In genomic region chr11:77308533-77308932, GRCm38 (mm10) we compare ENCODE assay signal across 9 mouse cellular contexts.
DNase-seq lines count a peak whose midpoint lies in the region; ATAC-seq and TF ChIP-seq lines count a peak whose summit lies in the region.
"Had no signal": no experiment of that assay in that cellular context is flagged by ENCODE, and none has a peak within 500 bp of the region (broad histone marks: within the 10 kb centered on the region; RNA-seq: fewer than 3 reads in every experiment).

No protein-coding gene starts in this region.

- no peak overlapping the region for H3K4me3 ChIP-seq in hindbrain, postnatal 0 days (ENCODE audit: low read length)
- no peak overlapping the region for H3K4me3 ChIP-seq in hindbrain, embryonic 10.5 days
- no peak overlapping the region for H3K4me3 ChIP-seq in G1E (ENCODE audit: low read depth, low read length)
- no peak overlapping the region for H3K4me3 ChIP-seq in forebrain, embryonic 10.5 days
- H3K4me3 ChIP-seq: limb, embryonic 12.5 days had no signal

- DNase-seq in hindbrain, postnatal 0 days (ENCODE audit: low spot score) = peak; percentile 81
- DNase-seq in hindbrain, embryonic 10.5 days (ENCODE audit: low spot score) = no peak
- DNase-seq in 416B (ENCODE audit: low read depth) = peak; percentile 81
- peak; percentile 10 for DNase-seq in G1E (ENCODE audit: low spot score)
- DNase-seq in embryo, embryonic 10.5 days (ENCODE audit: low spot score) = peak; percentile 77
- peak; percentile 15 to 30 for DNase-seq in layer of hippocampus, postnatal 10 days (ENCODE audit: low spot score in 2 of 2)
- DNase-seq in retina, postnatal 1 day = peak; percentile 66
- no peak for DNase-seq in forebrain, embryonic 10.5 days (ENCODE audit: extremely low spot score, low spot score)

- no peak overlapping the region for H3K27ac ChIP-seq in hindbrain, postnatal 0 days
- no peak overlapping the region for H3K27ac ChIP-seq in hindbrain, embryonic 10.5 days
- no peak overlapping the region for H3K27ac ChIP-seq in forebrain, embryonic 10.5 days
- H3K27ac ChIP-seq: limb, embryonic 12.5 days had no signal

- 8% methylated on average over 1 of the region's 1 CpGs for WGBS in hindbrain, postnatal 0 days
- 3% methylated on average over 1 of the region's 1 CpGs for WGBS in hindbrain, embryonic 10.5 days
- WGBS in forebrain, embryonic 10.5 days = 16% methylated on average over 1 of the region's 1 CpGs

- TF ChIP-seq CTCF in hindbrain, postnatal 0 days (IDR thresholded peaks at IDR 0.05; ENCODE audit: low read depth) = peak; percentile 82
- no peak for TF ChIP-seq CTCF in G1E (IDR thresholded peaks at IDR 0.05; ENCODE audit: low read depth, low read length)

- no peaks in the 10 kb centered on the region for H3K36me3 ChIP-seq in hindbrain, postnatal 0 days (ENCODE audit: insufficient read depth, low read length)
- 0 out of 2 replicates have a peak, but pooled peaks cover 3% of the 10 kb centered on the region for H3K36me3 ChIP-seq in hindbrain, embryonic 10.5 days
- H3K36me3 ChIP-seq in G1E (replicated peaks) = peaks cover 7% of the 10 kb centered on the region
- H3K36me3 ChIP-seq in forebrain, embryonic 10.5 days (replicated peaks) = no peaks in the 10 kb centered on the region
- H3K36me3 ChIP-seq: limb, embryonic 12.5 days had no signal

- no peaks in the 10 kb centered on the region for H3K27me3 ChIP-seq in hindbrain, postnatal 0 days (ENCODE audit: insufficient read depth, low read length)
- no peaks in the 10 kb centered on the region for H3K27me3 ChIP-seq in hindbrain, embryonic 10.5 days (ENCODE audit: insufficient read depth, poor library complexity, severe bottlenecking)
- no peaks in the 10 kb centered on the region for H3K27me3 ChIP-seq in G1E (ENCODE audit: insufficient read depth, low read length)
- no peaks in the 10 kb centered on the region for H3K27me3 ChIP-seq in forebrain, embryonic 10.5 days (ENCODE audit: poor library complexity, severe bottlenecking)
- H3K27me3 ChIP-seq: limb, embryonic 12.5 days had no signal

- no peaks in the 10 kb centered on the region for H3K4me1 ChIP-seq in hindbrain, postnatal 0 days (ENCODE audit: insufficient read depth, low read length)
- H3K4me1 ChIP-seq in hindbrain, embryonic 10.5 days (replicated peaks) = no peaks in the 10 kb centered on the region
- H3K4me1 ChIP-seq in G1E (ENCODE audit: insufficient read depth, low read depth, low read length) = peaks cover 8% of the 10 kb centered on the region; the same call in 1 of the 2 replicates
- H3K4me1 ChIP-seq in forebrain, embryonic 10.5 days = no peaks in the 10 kb centered on the region
- H3K4me1 ChIP-seq: limb, embryonic 12.5 days had no signal

- no peak overlapping the region for H3K9ac ChIP-seq in hindbrain, postnatal 0 days (replicated peaks; ENCODE audit: low read length)
- H3K9ac ChIP-seq: limb, embryonic 12.5 days had no signal

- no peak for ATAC-seq in hindbrain, postnatal 0 days
- no peak for ATAC-seq in G1E (ENCODE audit: extremely low read depth, insufficient number of reproducible peaks, low FRiP score, poor library complexity, severe bottlenecking)

- H3K4me2 ChIP-seq in hindbrain, postnatal 0 days (ENCODE audit: low read depth, low read length) = no peak overlapping the region
- H3K4me2 ChIP-seq: limb, embryonic 12.5 days had no signal

- H3K9me3 ChIP-seq in hindbrain, postnatal 0 days (ENCODE audit: low read length) = no peaks in the 10 kb centered on the region
- no peaks in the 10 kb centered on the region for H3K9me3 ChIP-seq in hindbrain, embryonic 10.5 days
- no peaks in the 10 kb centered on the region for H3K9me3 ChIP-seq in G1E (replicated peaks)
- H3K9me3 ChIP-seq in forebrain, embryonic 10.5 days = no peaks in the 10 kb centered on the region
- H3K9me3 ChIP-seq: limb, embryonic 12.5 days had no signal

Comparison
In these comparisons a context has a peak if more than half of its experiments do, and no peak if none do; other contexts are left out.
1. DNase-seq: peak in hindbrain, postnatal 0 days (single experiment), 416B (single experiment), G1E (single experiment), embryo, embryonic 10.5 days (single experiment), layer of hippocampus, postnatal 10 days (2 of 2) and retina, postnatal 1 day (single experiment); none in hindbrain, embryonic 10.5 days (single experiment) and forebrain, embryonic 10.5 days (single experiment).